Mouse (Mus musculus): ENCODE results near the gene Gm7102.
A peak's percentile ranks its signal among the peaks of the same experiment; 100 is the strongest.
"Not testable (repeated sequence)": the region's sequence is repeated elsewhere in the genome, so short reads cannot be mapped to it uniquely, and the experiment has no call there.

Gm7102 gene

GRCm38 (mm10) chr19:61175756-61176324 is at the start of gene Gm7102:
Gene Gm7102, minus strand, starts transcription at chr19:61176309.
- DNase-seq, result no peak

- peak; percentile 30 for DNase-seq
These were observed 48.8 kb upstream of the Gm7102 start for GRCm38 (mm10) chr19:61224678-61225525.

GRCm38 (mm10) chr19:61223706-61224328 is 47.7 kb upstream of the Gm7102 start:
- DNase-seq, result peak; percentile 7

GRCm38 (mm10) chr19:61207506-61207905 is 31.4 kb upstream of the Gm7102 start:
- DNase-seq, result not testable (repeated sequence)

GRCm38 (mm10) chr19:61199836-61200235 is 23.7 kb upstream of the Gm7102 start:
- DNase-seq, result peak; percentile 16

- DNase-seq, result peak; percentile 92
These were observed 23.2 kb upstream of the Gm7102 start for GRCm38 (mm10) chr19:61199316-61199715.

- DNase-seq, result not testable (repeated sequence)
These were observed 7.5 kb upstream of the Gm7102 start, which contains the start of gene Gm6020 for GRCm38 (mm10) chr19:61183590-61183989. Gene Gm6020, plus strand, starts transcription at chr19:61183890.

- peak; percentile 12 for DNase-seq
These were observed 24.2 kb downstream of the Gm7102 start for GRCm38 (mm10) chr19:61151701-61152420.

- peak; percentile 21 for DNase-seq
These were observed 24.8 kb downstream of the Gm7102 start for GRCm38 (mm10) chr19:61151372-61151700.

- DNase-seq, result no peak
These were observed 34.8 kb downstream of the Gm7102 start for GRCm38 (mm10) chr19:61141299-61141698.

- peak; percentile 93 for DNase-seq
These were observed 35.5 kb downstream of the Gm7102 start, which contains the start of gene Zfp950 for GRCm38 (mm10) chr19:61140342-61141206. Gene Zfp950, minus strand, starts transcription at chr19:61140840.

GRCm38 (mm10) chr19:61138655-61139054 is 37.5 kb downstream of the Gm7102 start:
- no peak for DNase-seq

GRCm38 (mm10) chr19:61131096-61131495 is 45.0 kb downstream of the Gm7102 start:
- no peak for DNase-seq
